Mouse (Mus musculus) small intestine, adult 2 months (tissue): ENCODE measurements around the gene Csmd2. TPM values are rescaled to one million over a fixed set of nuclear protein-coding genes. Genes with fewer than 3 reads are reported as not detected.

Experiments
- H3K27ac ChIP-seq: fragments of 200-500 bp; 2 replicates; pipeline ENCODE4 v1.5.1; 2012; ENCODE audit warnings: low read depth, low read length, control low read depth, inconsistent platforms; ENCODE audit not compliant: insufficient read depth
- H3K27me3 ChIP-seq: fragments of 200-500 bp; 2 replicates; pipeline ENCODE4 v1.6.1; 2012; ENCODE audit warnings: mild to moderate bottlenecking, moderate library complexity, low read length, inconsistent platforms; ENCODE audit not compliant: control insufficient read depth, insufficient read depth
- H3K36me3 ChIP-seq: fragments of 200-500 bp; 2 replicates; pipeline ENCODE4 v1.6.1; 2012; ENCODE audit warnings: mild to moderate bottlenecking, low read length, control low read depth, inconsistent platforms; ENCODE audit not compliant: control insufficient read depth, insufficient read depth
- H3K4me1 ChIP-seq: fragments of 200-500 bp; 2 replicates; pipeline ENCODE4 v1.6.1; 2012; ENCODE audit warnings: low read length, inconsistent platforms, mixed read lengths; ENCODE audit not compliant: control insufficient read depth, insufficient read depth, insufficient read length
- H3K4me3 ChIP-seq: fragments of 200-500 bp; 2 replicates; pipeline ENCODE4 v1.5.1; 2012; ENCODE audit warnings: low read depth, mild to moderate bottlenecking, control low read depth, inconsistent platforms, low read length, moderate library complexity
- CTCF ChIP-seq: fragments of 200-500 bp; IDR thresholded peaks from 2 replicates; pipeline ENCODE4 v1.5.1; 2012; ENCODE audit warnings: low read depth, mild to moderate bottlenecking, control low read depth, inconsistent platforms, low read length, moderate library complexity, mixed read lengths; ENCODE audit not compliant: insufficient replicate concordance, insufficient read length; ENCODE audit errors: extremely low read depth
- POLR2A ChIP-seq: fragments of 200-500 bp; IDR thresholded peaks from 2 replicates; pipeline ENCODE4 v1.6.1; 2012; ENCODE audit warnings: low read depth, mild to moderate bottlenecking, control low read depth, inconsistent platforms, low read length, moderate library complexity
- WGBS: fragments of 180-500 bp; shearing (Covaris S2); methylation state at CpG from one replicate; pipeline ENCODE4 v1.1.7; 2018; 5-methylcytosine and 5-hydroxymethylcytosine counted together
- polyA plus RNA-seq: library from polyadenylated mRNA; depleted of rRNA; stranded (reverse); fragments of >200 nt; gene quantifications from 2 replicates; pipeline ENCODE4 v1.2.3, GENCODE M21; 2012

The Csmd2 gene
- polyA plus RNA-seq, 1 experiment: 0.01 TPM

DNA sequence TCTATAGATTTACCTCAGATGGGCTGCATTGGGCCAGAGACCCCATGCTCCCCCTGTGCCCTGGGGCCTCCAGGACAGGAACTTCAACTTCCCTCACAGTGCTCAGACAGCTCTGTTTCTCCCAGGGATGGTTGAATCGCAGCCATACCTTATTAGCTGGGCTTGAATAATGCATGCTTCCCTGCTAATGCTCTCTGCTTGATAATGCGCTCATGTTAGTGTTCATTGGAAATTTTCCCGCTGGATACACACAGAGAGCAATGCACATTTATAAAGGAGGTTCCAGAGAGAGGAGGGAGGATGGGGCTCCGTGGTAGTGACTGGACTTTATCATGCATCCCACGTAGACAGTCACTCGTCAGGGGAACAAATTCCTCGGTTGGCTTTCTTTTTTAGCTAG lies 300.4 kb downstream of the Csmd2 start:
- Histone ChIP-seq H3K4me1 (no peaks in the 10 kb centered on the region), H3K36me3 (no peaks in the 10 kb centered on the region), H3K27me3 (no peaks in the 10 kb centered on the region), H3K4me3 (no peak overlapping the region), H3K27ac (no peak overlapping the region)
- TF ChIP-seq CTCF: no peak
- TF ChIP-seq POLR2A: no peak
- WGBS: 78% methylated on average over 7 of the region's 7 CpGs

GRCm38 (mm10) chr4:128304049-128304448 lies 316.4 kb downstream of the Csmd2 start:
- Histone ChIP-seq H3K27me3 (no peaks in the 10 kb centered on the region), H3K36me3 (no peaks in the 10 kb centered on the region), H3K27ac (no peak overlapping the region), H3K4me3 (no peak overlapping the region), H3K4me1 (no peaks in the 10 kb centered on the region)
- TF ChIP-seq CTCF (no peak), POLR2A (no peak)
- WGBS: 67% methylated on average over 8 of the region's 8 CpGs

GRCm38 (mm10) chr4:128306011-128306410 lies 318.4 kb downstream of the Csmd2 start:
- H3K4me3 ChIP-seq: no peak overlapping the region

DNA sequence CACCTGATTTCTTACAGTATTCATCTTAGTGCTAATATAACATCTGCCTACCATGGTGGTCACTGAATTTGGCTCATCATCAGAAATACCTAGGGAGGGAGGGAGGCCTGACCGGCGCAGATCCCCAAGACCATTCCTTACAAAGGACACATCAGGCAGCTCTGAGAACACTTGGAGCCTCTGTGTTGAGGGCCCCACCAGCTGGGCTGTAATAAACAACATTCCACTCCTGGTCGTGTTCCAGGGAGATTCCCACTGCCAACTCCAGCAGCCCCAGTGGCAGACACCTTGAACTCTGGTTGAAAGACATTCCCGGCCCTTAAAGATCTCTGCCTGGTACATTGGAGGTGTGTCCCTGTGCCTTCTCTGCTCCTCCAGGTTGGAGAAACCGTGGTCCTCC lies 327.7 kb downstream of the Csmd2 start:
- H3K4me1 ChIP-seq: no peaks in the 10 kb centered on the region
- no peak overlapping the region for H3K27ac ChIP-seq
- 53% methylated on average over 5 of the region's 5 CpGs for WGBS
- no peaks in the 10 kb centered on the region for H3K27me3 ChIP-seq
- TF ChIP-seq POLR2A (no peak), CTCF (no peak)
- no peak overlapping the region for H3K4me3 ChIP-seq
- no peaks in the 10 kb centered on the region for H3K36me3 ChIP-seq

More at GRCm38 (mm10) chr4:128306011-128306410, 318.4 kb downstream of the Csmd2 start:
- Histone ChIP-seq H3K27ac (no peak overlapping the region), H3K36me3 (no peaks in the 10 kb centered on the region), H3K27me3 (no peaks in the 10 kb centered on the region), H3K4me1 (no peaks in the 10 kb centered on the region)
- TF ChIP-seq CTCF (no peak), POLR2A (no peak)
- WGBS: 89% methylated on average over 8 of the region's 8 CpGs

GRCm38 (mm10) chr4:128317951-128318350 lies 330.3 kb downstream of the Csmd2 start:
- Histone ChIP-seq H3K27ac (no peak overlapping the region), H3K4me3 (no peak overlapping the region), H3K27me3 (no peaks in the 10 kb centered on the region), H3K4me1 (no peaks in the 10 kb centered on the region), H3K36me3 (no peaks in the 10 kb centered on the region)
- TF ChIP-seq POLR2A (no peak), CTCF (no peak)
- WGBS: 92% methylated on average over 4 of the region's 4 CpGs

- Histone ChIP-seq H3K36me3 (no peaks in the 10 kb centered on the region), H3K27ac (no peak overlapping the region), H3K4me3 (no peak overlapping the region), H3K4me1 (no peaks in the 10 kb centered on the region), H3K27me3 (no peaks in the 10 kb centered on the region)
- TF ChIP-seq POLR2A: no peak
- no peak for TF ChIP-seq CTCF
- WGBS: 78% methylated on average over 2 of the region's 2 CpGs
These were observed 337.9 kb downstream of the Csmd2 start for GRCm38 (mm10) chr4:128325511-128325910.

DNA sequence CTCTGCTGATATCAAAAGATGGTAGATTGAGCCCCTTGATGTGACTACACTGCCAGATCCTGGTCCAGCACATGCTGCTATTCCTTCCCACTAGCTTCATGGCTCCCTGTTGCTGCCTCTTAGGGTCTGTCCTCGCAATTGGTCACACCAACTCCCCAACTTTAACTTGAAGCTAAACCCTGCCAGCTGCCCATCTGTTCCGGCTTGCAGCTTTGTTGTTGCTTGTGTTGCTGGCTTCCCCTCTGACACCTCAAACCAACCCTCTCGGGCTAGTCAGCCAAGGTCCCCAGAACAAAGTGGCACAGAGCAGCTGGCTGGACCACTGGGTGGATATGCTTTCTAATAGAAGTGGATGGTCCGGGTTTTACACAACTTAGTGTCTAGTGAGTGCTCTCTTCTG lies 339.1 kb downstream of the Csmd2 start:
- Histone ChIP-seq H3K36me3 (no peaks in the 10 kb centered on the region), H3K4me1 (no peaks in the 10 kb centered on the region), H3K27me3 (no peaks in the 10 kb centered on the region), H3K27ac (no peak overlapping the region), H3K4me3 (no peak overlapping the region)
- TF ChIP-seq POLR2A (no peak), CTCF (no peak)
- WGBS: 79% methylated on average over 4 of the region's 4 CpGs

DNA sequence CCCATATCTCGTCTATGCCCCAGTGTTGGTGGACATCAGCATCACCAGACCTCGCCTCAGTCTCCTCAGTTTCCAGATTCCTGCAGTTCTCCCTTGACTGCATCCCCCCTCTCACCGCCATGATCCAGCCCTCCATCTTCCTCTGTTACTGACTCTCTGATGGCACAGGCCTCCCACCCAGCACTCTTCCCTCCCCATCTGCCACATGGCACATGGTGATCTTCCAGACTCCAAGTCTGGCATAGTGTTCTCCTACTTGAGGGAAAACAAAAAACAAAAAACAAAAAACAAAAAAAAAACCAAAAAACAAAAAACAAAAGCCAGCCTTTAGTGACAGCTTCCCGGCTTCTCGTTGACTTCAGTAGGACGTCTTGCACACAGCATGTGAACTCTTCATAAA lies 339.8 kb downstream of the Csmd2 start:
- Histone ChIP-seq H3K36me3 (no peaks in the 10 kb centered on the region), H3K27me3 (no peaks in the 10 kb centered on the region), H3K4me3 (no peak overlapping the region), H3K4me1 (no peaks in the 10 kb centered on the region), H3K27ac (no peak overlapping the region)
- 76% methylated on average over 6 of the region's 6 CpGs for WGBS
- TF ChIP-seq POLR2A: no peak
- TF ChIP-seq CTCF: no peak
